Mouse (Mus musculus): ENCODE data around the gene Ntrk3. TPM values are rescaled to one million over a fixed set of nuclear protein-coding genes. Genes with fewer than 3 reads are reported as not detected.
A peak's percentile ranks its signal among the peaks of the same experiment; 100 is the strongest.

The Ntrk3 gene
- polyA plus RNA-seq, 1 experiment from 2014 or later: 2.2 TPM

DNA sequence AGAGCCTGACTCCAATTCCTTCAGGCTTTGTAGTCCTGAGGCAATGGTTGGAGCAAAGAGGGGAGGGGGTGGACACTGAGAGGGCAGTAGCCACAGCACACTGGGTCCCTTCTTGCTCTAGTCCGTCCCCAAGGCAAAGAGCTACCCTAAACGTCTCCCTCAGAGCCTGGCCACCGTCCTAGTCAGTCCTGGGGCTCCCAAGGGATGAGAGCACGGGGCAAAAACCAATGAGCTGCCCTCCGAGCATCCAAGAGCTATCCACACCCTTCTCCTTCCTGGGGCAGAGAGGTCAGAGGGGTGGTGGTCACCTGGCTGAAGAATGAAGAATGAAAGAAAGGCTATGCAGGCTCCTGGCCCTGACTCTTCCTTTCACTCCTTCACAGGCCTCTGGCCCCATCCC is 161.6 kb downstream of the Ntrk3 start:
- 0 out of 2 replicates have a peak, but pooled peaks cover 3% of the 10 kb centered on the region for H3K4me1 ChIP-seq (replicated peaks; ENCODE audit: control insufficient read depth, insufficient read depth)
- H3K27ac ChIP-seq (replicated peaks): no peak overlapping the region
- H3K36me3 ChIP-seq (ENCODE audit: control insufficient read depth, insufficient read depth, low read length): no peaks in the 10 kb centered on the region
- no peaks in the 10 kb centered on the region for H3K9me3 ChIP-seq (ENCODE audit: control insufficient read depth, low read length)
- WGBS: 35% methylated on average over 5 of the region's 5 CpGs
- ATAC-seq (ENCODE audit: low FRiP score, low TSS enrichment) (no peak), DNase-seq (ENCODE audit: low spot score) (no peak)
- H3K4me2 ChIP-seq (replicated peaks; ENCODE audit: low read depth): peak overlapping the region; percentile 69
- TF ChIP-seq CTCF (IDR thresholded peaks at IDR 0.05; ENCODE audit: low read depth) (no peak), EP300 (optimal IDR thresholded peaks at IDR 0.05) (no peak)
- H3K4me3 ChIP-seq (ENCODE audit: low read depth, low read length): peak overlapping the region; percentile 40
- H3K27me3 ChIP-seq (ENCODE audit: control insufficient read depth, insufficient read depth, low read length): peaks cover 12% of the 10 kb centered on the region; the same call in 1 of the 2 replicates
- no peak overlapping the region for H3K9ac ChIP-seq (ENCODE audit: low read length)

DNA sequence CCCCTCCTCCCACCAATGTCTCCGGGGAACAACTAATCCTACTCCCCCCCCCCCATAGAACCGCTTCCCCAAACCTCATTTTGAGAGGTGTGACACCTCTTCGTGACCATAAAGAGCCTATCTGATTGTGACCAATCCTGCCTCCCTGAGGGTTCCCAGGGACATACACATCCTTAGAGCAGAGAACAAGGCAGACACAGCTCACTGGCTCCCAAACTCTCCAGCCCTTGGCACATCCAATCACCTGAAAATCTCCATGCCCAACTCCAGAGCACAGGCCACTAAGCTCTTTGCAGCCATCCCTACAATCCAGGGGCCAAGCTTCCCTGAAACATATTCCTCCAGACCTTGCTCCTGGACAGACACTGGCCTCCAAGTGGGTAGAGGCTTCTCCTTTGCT is 162.3 kb downstream of the Ntrk3 start:
- Histone ChIP-seq H3K9me3 (ENCODE audit: control insufficient read depth, low read length) (no peaks in the 10 kb centered on the region), H3K9ac (ENCODE audit: low read length) (no peak overlapping the region), H3K36me3 (ENCODE audit: control insufficient read depth, insufficient read depth, low read length) (no peaks in the 10 kb centered on the region), H3K4me1 (replicated peaks; ENCODE audit: control insufficient read depth, insufficient read depth) (0 out of 2 replicates have a peak, but pooled peaks cover 3% of the 10 kb centered on the region), H3K27ac (replicated peaks) (no peak overlapping the region), H3K4me2 (replicated peaks; ENCODE audit: low read depth) (no peak overlapping the region), H3K27me3 (ENCODE audit: control insufficient read depth, insufficient read depth, low read length) (peaks cover 12% of the 10 kb centered on the region; the same call in 1 of the 2 replicates), H3K4me3 (ENCODE audit: low read depth, low read length) (no peak overlapping the region)
- DNase-seq (ENCODE audit: low spot score) (no peak), ATAC-seq (ENCODE audit: low FRiP score, low TSS enrichment) (no peak)
- TF ChIP-seq EP300 (optimal IDR thresholded peaks at IDR 0.05) (no peak), CTCF (IDR thresholded peaks at IDR 0.05; ENCODE audit: low read depth) (no peak)
- WGBS: 21% methylated on average over 3 of the region's 3 CpGs

DNA sequence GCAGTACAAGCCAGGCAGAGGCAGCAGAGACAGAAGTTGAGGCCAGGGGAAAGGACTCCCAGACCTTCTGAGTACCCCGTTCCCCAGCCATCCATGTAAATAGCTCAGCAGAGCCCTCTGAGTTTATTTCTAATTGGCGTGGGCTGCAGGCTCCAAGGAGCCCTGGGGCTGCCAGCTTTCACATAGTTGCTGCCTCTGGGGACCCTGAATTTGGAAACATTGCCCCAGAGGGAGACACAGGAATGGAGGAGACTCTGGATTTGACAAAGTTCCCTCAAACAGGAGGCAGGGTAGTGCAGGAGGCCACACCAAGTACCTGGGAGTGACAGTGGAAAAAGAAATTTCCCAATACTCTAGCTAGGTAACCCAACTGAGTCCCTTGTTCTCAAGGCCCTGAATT is 166.6 kb downstream of the Ntrk3 start:
- DNase-seq (ENCODE audit: low spot score): no peak
- ATAC-seq (ENCODE audit: low FRiP score, low TSS enrichment): no peak
- Histone ChIP-seq H3K27ac (replicated peaks) (no peak overlapping the region), H3K4me2 (replicated peaks; ENCODE audit: low read depth) (no peak overlapping the region), H3K27me3 (ENCODE audit: control insufficient read depth, insufficient read depth, low read length) (no peaks in the 10 kb centered on the region), H3K36me3 (ENCODE audit: control insufficient read depth, insufficient read depth, low read length) (no peaks in the 10 kb centered on the region), H3K9ac (ENCODE audit: low read length) (no peak overlapping the region), H3K9me3 (ENCODE audit: control insufficient read depth, low read length) (no peaks in the 10 kb centered on the region), H3K4me3 (ENCODE audit: low read depth, low read length) (no peak overlapping the region), H3K4me1 (replicated peaks; ENCODE audit: control insufficient read depth, insufficient read depth) (no peaks in the 10 kb centered on the region)
- WGBS: 78% methylated on average over 2 of the region's 2 CpGs
- TF ChIP-seq EP300 (optimal IDR thresholded peaks at IDR 0.05) (no peak), CTCF (IDR thresholded peaks at IDR 0.05; ENCODE audit: low read depth) (no peak)

DNA sequence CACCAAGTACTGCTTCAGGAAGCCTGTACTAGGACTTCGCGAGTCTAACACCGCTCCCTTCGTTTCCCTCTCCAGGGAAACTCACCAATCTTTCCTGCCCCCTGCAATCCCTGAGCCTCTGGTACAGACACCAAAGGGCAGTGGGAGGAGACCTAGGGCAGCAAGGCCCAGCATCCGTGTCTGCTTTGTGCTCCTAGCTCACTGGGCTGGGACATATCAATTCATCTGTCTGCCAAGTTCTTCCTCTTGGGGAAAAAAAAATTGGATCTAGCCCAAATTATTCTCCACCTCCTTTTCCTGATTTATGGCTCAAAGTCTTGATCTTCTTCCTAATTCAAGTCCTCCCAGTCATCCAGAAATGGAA is 168.6 kb downstream of the Ntrk3 start:
- no peak for ATAC-seq (ENCODE audit: low FRiP score, low TSS enrichment)
- 11% methylated on average over 5 of the region's 5 CpGs for WGBS
- H3K4me3 ChIP-seq (ENCODE audit: low read depth, low read length): no peak overlapping the region

DNA sequence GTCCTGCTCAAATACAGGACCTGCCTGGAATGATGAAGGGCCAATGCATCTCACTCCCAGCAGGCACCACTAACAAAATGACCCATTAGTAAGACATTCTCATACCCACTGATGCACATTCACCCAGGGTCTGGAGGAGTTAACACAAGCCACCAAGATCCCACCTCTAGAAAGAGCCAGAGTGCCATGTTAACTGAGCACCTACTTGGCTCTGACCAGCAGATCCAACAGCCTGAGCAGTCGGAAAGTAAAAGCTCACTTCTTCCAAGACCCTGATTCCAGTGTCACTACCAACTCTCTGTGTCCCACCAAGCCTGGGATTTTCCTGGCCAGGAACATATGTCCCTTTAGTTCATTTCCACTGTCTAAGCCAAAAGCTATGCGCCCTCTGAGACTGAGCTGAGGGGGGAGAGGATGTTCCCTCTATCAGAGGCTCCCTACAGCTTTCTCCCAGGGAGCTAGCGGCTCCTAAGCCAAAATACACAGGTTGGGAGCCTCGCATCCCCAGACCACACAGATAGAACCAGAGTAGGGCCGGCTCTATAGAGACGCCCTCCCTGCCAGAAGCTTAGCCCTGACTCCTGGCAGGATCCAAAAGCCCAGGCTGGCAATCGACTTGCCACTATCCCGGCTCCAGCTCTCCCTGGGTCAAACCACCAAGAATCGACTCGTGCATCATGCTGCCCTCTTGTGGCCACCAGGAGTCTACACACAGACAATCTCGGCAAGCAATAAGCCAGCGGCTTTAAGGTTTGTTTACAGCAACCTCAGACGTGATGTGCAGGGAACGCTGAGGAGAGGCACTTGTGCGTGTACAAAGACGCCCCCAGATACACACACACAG is 169.2 kb downstream of the Ntrk3 start:
- Histone ChIP-seq H3K9me3 (ENCODE audit: control insufficient read depth, low read length) (no peaks in the 10 kb centered on the region), H3K4me2 (replicated peaks; ENCODE audit: low read depth) (peak overlapping the region; percentile 40), H3K27me3 (ENCODE audit: control insufficient read depth, insufficient read depth, low read length) (no peaks in the 10 kb centered on the region), H3K4me1 (replicated peaks; ENCODE audit: control insufficient read depth, insufficient read depth) (no peaks in the 10 kb centered on the region), H3K27ac (replicated peaks) (no peak overlapping the region), H3K9ac (ENCODE audit: low read length) (peak overlapping the region; percentile 18; the same call in 1 of the 2 replicates), H3K4me3 (ENCODE audit: low read depth, low read length) (no peak overlapping the region), H3K36me3 (ENCODE audit: control insufficient read depth, insufficient read depth, low read length) (no peaks in the 10 kb centered on the region)
- DNase-seq (ENCODE audit: low spot score) (peak; percentile 67), ATAC-seq (ENCODE audit: low FRiP score, low TSS enrichment) (peak; percentile 42; the same call in 1 of the 2 replicates)
- WGBS: 16% methylated on average over 16 of the region's 16 CpGs
- peak; percentile 90 for TF ChIP-seq CTCF (IDR thresholded peaks at IDR 0.05; ENCODE audit: low read depth)
- TF ChIP-seq EP300 (optimal IDR thresholded peaks at IDR 0.05): no peak

More for the DNA sequence above, 168.6 kb downstream of the Ntrk3 start:
- H3K36me3 ChIP-seq (ENCODE audit: control insufficient read depth, insufficient read depth, low read length): no peaks in the 10 kb centered on the region
- no peaks in the 10 kb centered on the region for H3K4me1 ChIP-seq (replicated peaks; ENCODE audit: control insufficient read depth, insufficient read depth)
- no peak overlapping the region for H3K27ac ChIP-seq (replicated peaks)
- TF ChIP-seq CTCF (IDR thresholded peaks at IDR 0.05; ENCODE audit: low read depth) (no peak), EP300 (optimal IDR thresholded peaks at IDR 0.05) (no peak)
- peak overlapping the region; percentile 40 for H3K4me2 ChIP-seq (replicated peaks; ENCODE audit: low read depth)
- no peak for DNase-seq (ENCODE audit: low spot score)
- no peaks in the 10 kb centered on the region for H3K27me3 ChIP-seq (ENCODE audit: control insufficient read depth, insufficient read depth, low read length)
- H3K9ac ChIP-seq (ENCODE audit: low read length): peak overlapping the region; percentile 18; the same call in 1 of the 2 replicates
- no peaks in the 10 kb centered on the region for H3K9me3 ChIP-seq (ENCODE audit: control insufficient read depth, low read length)

DNA sequence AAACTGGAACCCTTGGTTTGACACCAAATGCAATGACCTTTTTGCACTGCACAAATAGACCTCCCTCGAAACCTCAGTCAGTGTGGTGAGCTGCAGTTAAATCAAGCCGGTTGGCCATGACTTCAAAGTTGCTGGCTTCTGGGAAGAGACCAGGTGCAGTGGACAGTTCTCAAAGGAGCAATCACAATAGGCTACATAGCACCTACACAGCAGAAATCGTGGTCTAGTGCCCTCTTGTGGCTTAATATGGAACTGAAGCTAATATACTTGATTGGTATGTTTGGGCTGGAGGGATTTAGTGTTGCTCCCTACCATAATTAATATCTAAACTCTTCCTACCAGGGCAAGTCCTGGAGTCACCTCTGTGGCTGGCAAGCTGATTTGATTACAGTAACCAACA is 171.2 kb downstream of the Ntrk3 start:
- ATAC-seq (ENCODE audit: low FRiP score, low TSS enrichment): no peak
- H3K27me3 ChIP-seq (ENCODE audit: control insufficient read depth, insufficient read depth, low read length): no peaks in the 10 kb centered on the region

More for the DNA sequence above, 171.2 kb downstream of the Ntrk3 start:
- Histone ChIP-seq H3K4me1 (replicated peaks; ENCODE audit: control insufficient read depth, insufficient read depth) (no peaks in the 10 kb centered on the region), H3K36me3 (ENCODE audit: control insufficient read depth, insufficient read depth, low read length) (no peaks in the 10 kb centered on the region), H3K4me3 (ENCODE audit: low read depth, low read length) (no peak overlapping the region), H3K9me3 (ENCODE audit: control insufficient read depth, low read length) (no peaks in the 10 kb centered on the region), H3K4me2 (replicated peaks; ENCODE audit: low read depth) (no peak overlapping the region), H3K9ac (ENCODE audit: low read length) (no peak overlapping the region), H3K27ac (replicated peaks) (no peak overlapping the region)
- DNase-seq (ENCODE audit: low spot score): no peak
- 43% methylated on average over 3 of the region's 3 CpGs for WGBS
- TF ChIP-seq EP300 (optimal IDR thresholded peaks at IDR 0.05): no peak
- peak; percentile 83 for TF ChIP-seq CTCF (IDR thresholded peaks at IDR 0.05; ENCODE audit: low read depth)
